Mouse (Mus musculus) gastrocnemius, adult 8-10 months (tissue): ENCODE measurements at regions not wholly inside any gene's neighbourhood (a gene's known extent, or its start where the extent isn't known, plus 50 kb on each side); places are given as distances from the start of the nearest gene placed in this dataset.
"Not testable (repeated sequence)": the region's sequence is repeated elsewhere in the genome, so short reads cannot be mapped to it uniquely, and the experiment has no call there.

Experiments
- DNase-seq, 2 experiments: peaks; one replicate each; pipeline ENCODE4 v3.0.0; 2022; ENCODE audit warnings: low spot score in 2 of 2

DNA sequence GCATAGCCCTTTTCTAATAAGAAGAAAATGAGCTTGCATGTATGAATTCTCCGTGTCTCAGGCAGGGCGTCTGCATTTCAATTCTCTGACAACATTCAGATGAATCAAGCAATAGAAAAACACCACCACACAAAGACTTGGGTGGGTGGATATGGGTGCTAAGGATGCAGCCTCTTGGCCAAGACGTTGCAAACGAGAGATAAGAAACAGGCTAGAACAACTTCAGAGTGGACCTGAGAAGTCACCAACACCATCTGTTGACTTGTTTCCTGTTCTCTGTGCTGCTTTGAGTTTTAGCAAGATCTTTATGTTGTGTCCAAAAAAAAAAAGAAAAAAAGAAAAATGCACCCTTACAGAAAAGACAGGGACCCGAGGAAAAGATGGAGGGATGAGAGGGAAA lies 277.0 kb downstream of the Gxylt1 start:
- DNase-seq = no peak

DNA sequence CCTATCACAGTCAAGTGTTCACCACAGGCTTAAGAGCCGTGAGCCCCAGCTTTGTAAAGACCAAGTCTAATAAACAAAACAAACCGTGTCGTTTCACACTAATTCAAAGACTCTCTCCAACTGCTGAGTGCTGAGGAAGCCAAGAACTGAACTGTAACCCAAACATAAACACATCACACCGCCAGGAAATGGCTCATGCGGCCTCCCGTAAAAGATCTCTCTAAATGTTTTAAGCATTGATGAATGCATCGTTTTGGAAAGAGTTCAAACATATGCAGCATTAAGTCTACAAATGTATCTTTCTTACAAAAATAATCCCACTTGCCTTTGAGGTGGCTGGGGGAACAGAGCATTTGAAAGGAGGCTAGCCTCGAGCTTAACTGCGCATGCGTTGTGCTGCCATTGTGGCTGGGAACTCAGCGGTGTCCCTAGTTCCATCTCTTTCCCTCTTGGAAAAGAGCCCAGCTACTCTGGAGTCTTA lies 280.7 kb downstream of the Gxylt1 start:
- DNase-seq = no peak

DNA sequence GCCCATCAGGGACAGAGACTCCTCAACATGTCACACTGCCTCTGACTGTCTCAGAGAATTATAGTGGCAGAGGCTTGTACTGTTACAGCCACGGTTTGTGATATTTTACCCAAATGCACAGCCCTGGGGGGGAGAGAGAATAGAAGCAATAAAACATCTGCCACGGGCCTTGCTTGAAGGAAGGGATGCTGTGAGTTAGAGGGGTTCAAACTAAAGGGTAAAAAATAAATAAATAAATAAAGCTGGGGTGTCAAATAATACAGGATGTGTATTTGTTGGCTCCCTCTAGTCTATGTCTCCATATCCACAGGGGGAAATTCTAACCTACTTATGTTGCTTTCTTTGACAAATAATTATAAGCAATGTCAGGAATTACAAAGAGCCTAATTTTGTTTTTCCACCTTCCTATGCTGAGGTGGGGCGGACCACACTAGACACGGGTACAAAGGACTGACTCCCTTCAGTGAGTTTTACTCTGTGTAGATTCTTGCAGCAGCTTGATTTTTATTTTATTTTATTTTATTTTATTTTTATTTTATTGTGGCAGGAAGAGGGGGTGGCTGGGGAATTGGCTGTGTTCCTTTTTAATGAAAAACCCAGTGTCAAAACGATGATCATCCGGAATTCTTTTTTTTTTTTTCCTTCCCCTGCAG lies 281.3 kb downstream of the Gxylt1 start:
- no peak for DNase-seq

DNA sequence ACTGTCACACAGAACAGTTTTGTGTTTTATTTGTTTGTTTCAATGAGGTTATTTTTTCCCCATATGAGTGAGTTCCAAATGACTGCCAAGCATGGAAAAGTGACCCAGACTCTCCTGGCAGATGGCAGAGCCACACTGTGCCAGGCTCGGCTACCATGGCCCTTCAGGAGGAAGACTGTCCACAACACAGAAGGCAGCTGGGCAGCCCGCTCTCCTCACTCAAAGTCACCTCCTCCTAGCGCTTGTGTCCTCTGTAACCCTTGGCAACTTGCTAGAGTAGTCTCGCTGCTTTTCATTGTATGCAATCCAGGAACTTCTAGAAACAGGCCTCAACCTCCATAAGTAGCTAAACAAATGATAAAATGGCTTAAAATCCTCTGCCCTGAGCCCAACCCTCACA lies 299.2 kb downstream of the Gxylt1 start:
- no peak for DNase-seq

DNA sequence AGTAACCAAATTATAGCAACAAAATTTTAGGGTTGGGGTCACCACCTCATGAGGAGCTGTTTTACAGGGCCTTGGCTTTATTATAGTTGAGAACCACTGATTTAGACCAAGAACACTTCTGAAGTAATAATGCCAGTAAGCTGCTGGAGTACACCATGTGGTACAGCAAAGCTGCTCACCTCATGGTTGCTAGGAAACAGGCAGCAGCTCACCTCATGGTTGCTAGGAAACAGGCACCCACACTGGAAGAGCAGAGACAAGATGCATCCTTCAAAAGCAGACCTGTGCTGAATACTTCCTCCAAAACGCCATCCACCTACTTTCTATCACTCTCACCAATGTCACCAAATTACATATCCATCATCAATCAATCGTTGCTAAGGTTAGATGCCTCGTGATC lies 300.0 kb downstream of the Gxylt1 start:
- no peak for DNase-seq

DNA sequence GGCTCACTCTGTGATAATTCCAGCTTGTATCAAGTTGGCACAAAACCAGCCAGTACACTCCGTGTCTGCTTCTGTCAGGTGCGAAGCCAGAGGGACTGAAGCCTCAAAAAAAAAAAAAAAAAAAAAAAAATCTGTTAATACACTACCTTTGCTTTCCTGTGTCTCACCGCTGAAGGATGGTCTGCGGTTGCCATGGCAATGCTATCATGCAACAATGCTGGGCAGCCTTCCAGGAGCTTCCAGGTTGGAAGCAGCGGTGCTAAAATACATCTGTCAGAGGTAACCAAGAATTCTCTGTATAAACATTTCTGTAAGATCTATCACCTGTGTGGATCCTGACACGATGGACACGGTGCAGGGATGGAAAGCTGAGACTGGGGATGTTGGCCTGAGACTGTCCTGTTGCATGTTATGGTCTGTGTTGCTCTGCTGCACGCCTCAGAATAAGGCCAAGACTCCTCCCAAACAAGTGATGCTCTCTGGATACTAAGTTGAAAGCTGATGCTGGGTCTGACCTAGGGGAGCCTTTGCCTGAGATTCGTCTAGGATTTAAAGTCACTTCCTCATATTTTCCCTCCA lies 301.2 kb downstream of the Gxylt1 start:
- DNase-seq = no peak

DNA sequence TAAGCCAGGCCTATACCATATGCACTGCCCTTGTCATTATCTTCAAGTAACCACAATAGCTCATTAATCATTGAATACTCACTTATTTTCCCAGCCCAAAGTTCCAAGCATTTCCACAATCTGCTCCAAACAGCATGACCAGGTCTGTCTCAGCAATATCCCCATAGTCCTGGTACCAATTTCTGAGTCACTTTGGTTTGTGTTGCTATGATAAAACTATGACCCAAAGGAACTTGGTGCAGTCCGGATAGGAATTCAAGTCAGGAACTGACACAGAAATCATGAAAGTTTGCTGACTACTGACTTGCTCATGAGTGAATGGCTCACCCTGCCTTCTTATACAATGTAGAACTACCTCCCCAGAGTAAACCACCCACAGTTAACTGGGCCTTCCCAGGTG lies 309.4 kb downstream of the Gxylt1 start:
- DNase-seq = no peak

DNA sequence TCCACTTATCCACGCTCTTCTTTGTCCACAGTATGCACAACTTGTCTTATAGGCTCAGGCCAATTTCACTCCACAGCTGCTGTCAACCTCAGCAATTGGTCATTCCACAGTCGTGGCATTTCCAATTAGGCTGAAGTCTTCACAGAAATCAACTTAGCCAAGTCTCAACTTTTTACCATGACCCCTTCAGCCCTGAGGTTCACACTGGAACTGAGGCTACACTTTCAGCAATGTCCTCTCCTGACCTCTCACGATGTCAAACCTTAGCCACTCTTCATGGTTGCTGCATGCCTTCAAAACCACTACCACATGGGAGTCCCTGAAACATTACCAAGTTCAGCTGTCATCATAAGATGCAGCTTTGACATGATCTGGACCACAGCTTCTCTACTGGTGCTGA lies 310.1 kb downstream of the Gxylt1 start:
- DNase-seq = no peak

DNA sequence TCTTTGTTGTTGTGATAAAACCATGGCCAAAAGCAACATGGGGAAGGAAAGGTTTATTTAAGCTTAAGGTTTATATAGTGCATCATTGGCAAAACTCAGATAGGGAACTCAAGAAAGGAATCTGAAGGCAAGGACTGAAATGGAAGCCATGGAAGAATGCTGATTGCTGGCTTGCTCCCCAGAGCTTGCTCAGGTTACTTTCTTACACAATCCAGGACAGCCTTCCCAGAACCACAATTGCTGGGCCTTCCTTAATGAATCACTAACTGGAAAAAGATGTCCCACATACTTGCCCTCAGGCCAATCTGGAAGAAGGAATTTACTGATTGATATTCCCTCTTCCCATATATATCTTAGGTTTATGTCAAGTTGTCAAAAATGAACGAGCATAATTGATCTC lies 310.8 kb downstream of the Gxylt1 start:
- DNase-seq = no peak

DNA sequence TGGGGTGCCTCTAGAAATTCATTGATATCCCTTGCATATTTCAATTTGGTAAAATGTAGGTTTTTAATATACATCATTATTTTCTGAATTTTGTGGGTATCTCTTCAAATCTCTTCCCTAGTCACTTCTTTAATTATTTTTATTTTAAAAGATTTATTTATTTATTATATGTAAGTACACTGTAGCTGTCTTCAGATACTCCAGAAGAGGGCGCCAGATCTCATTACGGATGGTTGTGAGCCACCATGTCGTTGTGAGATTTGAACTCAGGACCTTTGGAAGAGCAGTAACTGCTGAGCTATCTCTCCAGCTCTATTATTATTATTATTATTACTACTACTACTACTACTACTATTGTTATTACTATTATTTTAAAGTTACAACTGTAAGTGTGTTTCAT lies 324.1 kb downstream of the Gxylt1 start:
- DNase-seq = not testable (repeated sequence)

DNA sequence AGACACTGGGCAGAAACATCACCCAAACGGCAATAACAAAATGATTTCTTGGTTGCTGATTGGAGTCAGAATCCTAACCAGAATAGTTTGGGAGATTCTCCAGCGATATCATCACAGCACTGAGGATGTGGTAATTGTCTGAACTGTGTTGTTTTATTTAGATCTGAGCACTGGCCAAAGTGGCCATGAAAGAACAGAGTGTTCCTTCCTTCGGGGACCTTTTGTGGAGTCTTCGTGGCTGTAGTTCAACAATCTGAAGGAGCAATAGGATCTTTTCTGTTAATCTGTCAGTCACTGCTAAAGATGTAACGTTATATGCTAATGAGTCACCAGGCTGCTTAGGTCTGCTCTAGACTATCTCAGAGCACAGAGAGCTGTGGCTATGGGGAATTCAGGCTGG lies 328.8 kb downstream of the Gxylt1 start:
- no peak for DNase-seq

DNA sequence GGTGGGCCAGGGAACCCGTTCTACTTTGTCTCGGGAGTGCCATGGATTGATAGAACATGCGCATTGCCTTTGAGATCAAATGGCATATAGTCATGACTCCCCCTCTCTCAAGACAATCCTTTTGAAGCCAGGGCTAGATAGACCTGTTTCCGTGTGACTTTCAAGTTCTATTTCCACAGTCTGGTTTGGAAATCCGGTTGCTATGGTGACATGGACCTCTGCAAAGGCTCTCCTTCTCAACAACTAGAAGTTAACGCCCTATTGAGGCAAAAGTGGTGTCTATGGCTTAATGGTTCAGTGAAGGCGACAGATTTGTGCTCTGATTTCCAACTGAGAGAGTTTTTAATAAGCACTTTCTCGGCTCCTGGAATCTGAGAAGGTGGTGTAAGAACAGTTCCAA lies 371.2 kb downstream of the Gxylt1 start:
- no peak for DNase-seq

DNA sequence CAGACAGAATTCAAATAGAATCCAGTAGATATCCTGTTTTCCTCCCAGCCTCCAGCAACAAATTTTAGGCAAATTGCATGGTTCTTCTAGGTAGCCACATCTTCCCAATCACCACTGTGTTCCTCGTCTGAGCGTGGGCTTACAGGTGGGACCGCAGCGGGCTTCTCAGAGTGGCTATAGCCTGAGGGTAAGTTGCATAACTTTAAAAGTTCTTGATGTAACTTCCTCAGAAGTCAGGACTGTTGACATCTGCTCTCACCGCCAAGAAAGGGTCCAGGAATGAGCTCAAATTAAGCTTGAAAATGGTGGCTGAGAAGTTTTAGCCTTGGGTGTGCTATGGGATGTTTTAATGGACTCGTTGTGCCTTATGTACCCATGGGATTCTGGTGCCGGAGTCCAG lies 377.7 kb downstream of the Gxylt1 start:
- no peak for DNase-seq

DNA sequence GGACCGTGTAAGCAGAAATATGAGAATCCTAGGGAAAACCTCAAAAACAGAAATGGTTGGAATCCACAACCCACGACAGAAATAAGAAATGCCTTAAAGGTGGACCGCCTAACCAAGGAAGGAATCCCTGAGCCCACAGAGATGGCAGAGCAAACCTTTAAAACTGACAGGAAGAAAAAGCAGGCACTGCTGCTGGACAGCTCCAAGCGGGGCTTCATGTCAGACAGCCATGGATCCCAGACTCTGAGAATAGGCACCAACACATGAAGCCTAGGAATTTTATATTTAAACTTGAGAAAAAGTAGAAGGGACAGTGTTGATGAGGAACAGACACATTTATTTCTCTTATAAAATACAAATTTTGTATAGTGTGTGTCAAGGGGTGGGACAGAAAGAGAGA lies 379.1 kb downstream of the Gxylt1 start:
- DNase-seq = no peak

DNA sequence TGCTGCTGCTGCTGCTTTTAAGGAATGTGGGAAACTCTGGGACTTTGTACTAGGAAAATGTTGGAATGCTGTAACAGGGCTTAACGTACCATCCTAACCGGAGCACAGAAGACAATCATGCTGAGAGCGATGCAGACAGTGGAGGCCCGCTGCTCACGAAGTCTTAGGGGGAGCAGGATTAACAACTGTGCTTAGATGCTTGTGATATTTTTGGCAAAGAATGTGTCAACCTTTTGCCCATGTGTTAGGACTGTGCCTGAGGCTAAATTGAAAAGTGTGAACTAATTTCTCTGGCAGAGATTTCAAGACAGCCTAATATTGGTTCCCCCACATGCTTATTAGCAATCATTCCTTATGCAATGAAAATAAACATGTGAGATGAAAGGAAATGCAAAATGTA lies 398.5 kb downstream of the Gxylt1 start:
- no peak for DNase-seq

DNA sequence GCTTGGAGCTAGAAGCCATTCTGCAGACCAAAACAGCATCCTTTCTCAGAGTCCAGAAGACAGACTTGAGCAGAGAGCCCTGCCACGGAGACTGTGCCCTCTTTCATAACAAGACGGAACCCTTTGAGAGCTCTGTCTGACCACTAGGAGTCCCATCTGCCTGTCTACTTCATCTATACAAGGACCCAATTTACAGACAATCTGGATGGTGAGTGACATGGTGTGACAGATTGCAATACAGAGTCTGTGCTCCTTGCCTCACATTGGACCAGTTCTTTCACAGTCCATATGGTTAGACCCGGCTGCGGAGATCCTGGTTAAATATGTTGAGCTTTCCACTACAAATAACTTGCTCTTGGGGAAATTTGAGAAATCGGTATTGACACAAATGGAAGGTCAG lies 410.9 kb downstream of the Gxylt1 start:
- DNase-seq = no peak

DNA sequence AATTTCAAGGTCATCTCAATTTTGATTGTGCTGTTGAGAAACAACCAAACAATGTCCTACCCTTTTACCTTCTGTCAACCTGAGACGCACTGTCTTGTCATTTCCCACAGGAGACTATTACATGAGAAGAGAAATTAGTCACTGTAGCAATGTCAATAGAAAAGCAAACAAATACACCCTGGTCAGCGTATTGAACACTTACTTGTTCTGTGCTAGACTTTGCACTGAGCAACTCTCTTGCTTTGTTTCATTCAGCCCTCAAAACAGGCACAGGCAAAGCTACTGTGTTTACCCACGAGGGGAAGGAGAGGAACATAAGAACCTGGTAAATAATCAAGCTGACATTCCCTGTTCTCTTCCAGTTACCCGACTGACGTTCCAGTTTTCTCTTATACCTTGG lies 424.1 kb downstream of the Gxylt1 start:
- no peak for DNase-seq

DNA sequence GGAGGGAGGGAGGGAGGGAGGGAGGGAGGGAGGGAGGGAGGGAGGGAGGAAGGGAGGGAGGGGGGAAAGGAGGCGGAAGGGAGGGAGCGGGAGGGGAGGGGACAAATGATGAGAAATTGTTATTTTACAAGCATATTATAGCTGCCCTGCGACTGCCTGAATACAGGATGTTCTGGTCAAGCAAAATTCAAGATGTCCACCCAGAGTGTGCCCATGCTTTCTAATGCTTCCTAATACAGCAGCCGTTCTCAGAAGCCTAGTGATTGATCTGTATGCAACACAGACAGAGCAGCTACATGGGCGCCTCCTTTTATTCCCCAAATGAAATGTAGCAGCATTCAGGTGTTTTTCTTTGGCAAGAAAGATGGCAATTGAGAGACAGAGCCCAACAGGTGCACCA lies 434.9 kb downstream of the Gxylt1 start:
- no peak for DNase-seq

DNA sequence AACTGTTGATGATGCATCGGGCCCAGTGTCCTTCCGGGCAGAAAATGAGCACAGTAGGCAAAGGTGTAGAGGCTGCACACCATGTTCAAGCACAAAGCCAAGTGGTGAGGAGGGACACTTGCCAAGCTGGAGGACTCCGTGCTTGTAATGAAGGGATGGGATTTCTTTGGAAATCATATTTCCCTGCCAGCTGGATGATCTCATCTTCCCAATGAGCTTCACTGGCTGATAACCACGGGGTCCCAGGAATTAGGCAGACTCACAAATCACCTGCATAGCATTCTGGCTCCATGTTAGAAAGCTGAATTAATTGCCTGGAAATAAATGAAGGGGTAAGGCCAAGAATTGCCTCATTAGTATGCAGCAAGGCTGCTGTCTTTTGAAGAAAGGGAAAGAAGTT lies 435.4 kb downstream of the Gxylt1 start:
- no peak for DNase-seq

DNA sequence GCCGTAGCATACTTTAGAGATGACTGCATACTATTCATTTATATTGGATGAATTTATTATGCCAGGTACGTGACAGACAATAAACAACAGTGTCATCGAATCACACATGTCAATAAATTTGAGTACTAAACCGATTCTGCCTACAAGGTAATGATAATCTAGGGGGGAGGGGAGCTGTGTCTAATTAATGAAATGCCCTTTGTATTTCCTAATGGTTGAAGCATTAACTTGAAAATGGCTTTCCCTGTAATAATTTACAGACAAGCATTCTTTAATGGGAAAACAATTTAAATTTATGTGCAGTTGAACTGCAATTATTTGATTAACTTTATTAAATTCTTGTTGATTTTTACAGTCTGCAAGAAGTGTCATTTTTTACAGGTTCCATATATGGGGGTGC lies 429.5 kb downstream of the Pdzrn4 start:
- no peak for DNase-seq
